Mouse (Mus musculus) midbrain, postnatal 0 days (tissue): ENCODE data around the gene D11Wsu47e. TPM values are rescaled to one million over a fixed set of nuclear protein-coding genes. Genes with fewer than 3 reads are reported as not detected.

ENCODE experiments used
- ATAC-seq: fragments of 200-750 bp; cut with Nextera tagmentation; 2 replicates; pipeline ENCODE4 v1.8.0; 2017; ENCODE audit warnings: moderate number of reproducible peaks, mild to moderate bottlenecking, moderate TSS enrichment, moderate library complexity; ENCODE audit not compliant: low FRiP score
- DNase-seq: peaks from one replicate; pipeline ENCODE4 v3.0.0-alpha.2; 2015; ENCODE audit warnings: low spot score
- H3K27ac ChIP-seq: fragments of 300-500 bp; sonication (generic); 2 replicates; pipeline ENCODE4 v1.5.1; 2014; ENCODE audit warnings: low read depth, mild to moderate bottlenecking, low read length, mixed read lengths
- H3K27me3 ChIP-seq: fragments of 300-500 bp; sonication (generic); 2 replicates; pipeline ENCODE4 v1.6.1; 2014; ENCODE audit warnings: low read length, control low read depth, mixed read lengths; ENCODE audit not compliant: insufficient read depth
- H3K36me3 ChIP-seq: fragments of 300-500 bp; sonication (generic); 2 replicates; pipeline ENCODE4 v1.6.1; 2014; ENCODE audit warnings: low read length, control low read depth, mixed read lengths; ENCODE audit not compliant: insufficient read depth
- H3K4me1 ChIP-seq: fragments of 300-500 bp; sonication (generic); 2 replicates; pipeline ENCODE4 v1.6.1; 2014; ENCODE audit warnings: mild to moderate bottlenecking, control low read depth, antibody characterized with exemption, low read length, mixed read lengths; ENCODE audit not compliant: insufficient read depth
- H3K4me2 ChIP-seq: fragments of 300-500 bp; sonication (generic); 2 replicates; pipeline ENCODE4 v1.6.1; 2014; ENCODE audit warnings: low read depth, mild to moderate bottlenecking, low read length, mixed read lengths; ENCODE audit not compliant: poor library complexity, severe bottlenecking
- H3K4me3 ChIP-seq: fragments of 300-500 bp; sonication (generic); 2 replicates; pipeline ENCODE4 v1.5.1; 2014; ENCODE audit warnings: low read depth, mild to moderate bottlenecking, low read length, moderate library complexity
- H3K9ac ChIP-seq: fragments of 300-500 bp; sonication (generic); replicated peaks from 2 replicates; pipeline ENCODE4 v1.6.1; 2014; ENCODE audit warnings: mild to moderate bottlenecking, low read length, moderate library complexity, mixed read lengths; ENCODE audit not compliant: poor library complexity, severe bottlenecking
- H3K9me3 ChIP-seq: fragments of 300-500 bp; sonication (generic); 2 replicates; pipeline ENCODE4 v1.6.1; 2016; ENCODE audit warnings: low read length, control low read depth
- CTCF ChIP-seq: IDR thresholded peaks from 2 replicates; pipeline ENCODE4 v1.5.1; 2016; ENCODE audit warnings: antibody characterized with exemption, mild to moderate bottlenecking
- WGBS: fragments of 180-500 bp; shearing (Covaris S2); extraction: QIAGEN DNeasy Blood & Tissue Kit; methylation state at CpG from one replicate; pipeline ENCODE4 v1.1.7; 2014; 5-methylcytosine and 5-hydroxymethylcytosine counted together
- polyA plus RNA-seq: library from polyadenylated mRNA; unstranded; fragments of >200 nt; fragmentation: Nextera tagmentation; extraction: Ambion mirVana; gene quantifications from 2 replicates; pipeline ENCODE4 v1.2.1, GENCODE M21; 2015
- total RNA-seq: library from RNA; depleted of rRNA; stranded (reverse); fragments of >200 nt; gene quantifications from 2 replicates; pipeline ENCODE4 v1.2.3, GENCODE M21; 2014

Gene D11Wsu47e
- total and polyA plus RNA-seq, 2 experiments from 2014 or later: 19.5 to 27.9 TPM

DNA sequence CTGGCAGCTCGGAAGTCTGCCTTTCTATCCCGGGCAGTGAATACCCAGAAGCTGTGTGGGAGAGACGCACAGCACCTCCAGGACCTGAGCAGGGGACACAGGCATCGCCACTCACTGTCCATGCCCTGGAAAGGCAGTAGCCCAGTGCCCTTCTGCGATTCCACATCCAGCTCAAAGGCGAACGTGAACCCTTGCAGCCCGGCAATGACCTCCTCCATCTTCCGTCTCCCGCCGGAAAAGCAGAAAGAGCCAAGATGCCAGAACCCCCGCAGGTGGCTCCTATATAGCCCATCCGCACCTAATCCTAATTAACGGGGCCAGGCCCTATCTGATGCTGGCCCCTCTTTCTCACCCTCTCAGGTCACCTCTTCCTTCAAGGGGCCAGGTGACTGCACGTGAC is 25.1 kb downstream of the D11Wsu47e start:
- Histone ChIP-seq H3K4me2 (no peak overlapping the region), H3K9ac (no peak overlapping the region)
- 34% methylated on average over 15 of the region's 15 CpGs for WGBS

DNA sequence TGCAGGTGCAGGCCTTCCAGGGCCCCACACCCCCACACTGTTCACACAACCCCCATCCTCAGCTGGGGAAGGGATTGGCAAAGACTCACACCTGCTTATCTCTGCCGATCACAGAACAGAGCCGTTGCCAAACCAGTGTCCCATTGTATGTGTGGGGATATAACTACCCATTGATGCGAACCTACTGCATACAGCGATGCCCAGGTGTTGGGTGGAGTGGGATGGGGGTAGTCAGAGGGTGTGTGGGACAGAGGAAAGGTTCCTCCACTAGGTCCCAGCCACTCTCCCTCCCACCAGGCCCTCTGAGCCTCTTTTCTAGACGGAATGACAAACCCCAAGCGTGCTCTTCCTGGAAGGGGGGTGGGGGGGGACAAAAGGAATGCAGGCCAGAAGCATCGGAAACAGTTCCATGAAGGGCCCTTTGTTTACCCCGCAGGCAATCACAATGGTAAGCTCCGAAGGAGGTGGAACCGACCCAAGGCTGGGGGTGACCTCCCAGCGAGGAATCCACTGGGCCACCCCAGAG is 25.6 kb downstream of the D11Wsu47e start, which contains the start of gene Cpsf4l:
Gene Cpsf4l, minus strand, starts transcription at position 287 of the 526 bp plus-strand sequence.
- Histone ChIP-seq H3K9me3 (no peaks in the 10 kb centered on the region), H3K27ac (peak within 1 kb of the TSS; percentile 47; the same call in 1 of the 2 replicates), H3K4me2 (no peak within 1 kb of the TSS), H3K36me3 (no peaks in the 10 kb centered on the region), H3K4me3 (no peak within 1 kb of the TSS), H3K4me1 (peaks cover 3% of the 10 kb centered on the region), H3K27me3 (no peaks in the 10 kb centered on the region), H3K9ac (no peak within 1 kb of the TSS; the same call in 1 of the 2 replicates)
- no peak for TF ChIP-seq CTCF
- DNase-seq: peak; percentile 21
- WGBS: 11% methylated on average over 11 of the region's 11 CpGs
- ATAC-seq: no peak

More for the DNA sequence above, 25.1 kb downstream of the D11Wsu47e start:
- no peak for DNase-seq
- no peak for ATAC-seq
- Histone ChIP-seq H3K4me1 (peaks cover 3% of the 10 kb centered on the region), H3K4me3 (no peak overlapping the region), H3K36me3 (no peaks in the 10 kb centered on the region), H3K9me3 (no peaks in the 10 kb centered on the region), H3K27me3 (no peaks in the 10 kb centered on the region), H3K27ac (no peak overlapping the region)
- no peak for TF ChIP-seq CTCF

DNA sequence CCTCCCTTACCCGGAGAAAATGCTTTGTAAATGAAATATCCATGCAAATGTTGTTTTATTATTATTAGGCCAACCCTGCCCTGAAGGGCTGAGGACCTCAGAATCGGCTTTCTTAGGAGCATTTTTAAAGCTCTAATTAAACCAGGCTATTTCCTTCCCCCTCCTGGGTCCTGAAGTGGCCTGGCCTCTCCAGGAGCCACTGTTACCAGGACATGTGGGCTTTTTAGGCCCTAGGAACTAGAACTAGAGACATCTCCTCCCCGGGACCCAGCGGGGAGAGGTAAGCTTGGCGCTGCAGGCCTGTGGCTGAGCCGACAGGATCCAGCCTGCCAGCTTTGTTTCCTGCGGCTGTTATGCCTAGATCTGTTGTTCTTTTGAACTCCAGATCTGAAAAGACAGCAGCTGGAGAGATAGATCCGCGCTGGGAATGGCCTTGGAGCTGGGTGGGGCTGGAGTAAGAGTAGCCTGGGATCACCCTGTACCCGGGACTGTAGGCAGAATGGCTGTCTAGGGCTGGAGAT is 26.1 kb downstream of the D11Wsu47e start:
- peak overlapping the region; percentile 47; the same call in 1 of the 2 replicates for H3K27ac ChIP-seq
- H3K27me3 ChIP-seq: no peaks in the 10 kb centered on the region
- no peak overlapping the region; the same call in 1 of the 2 replicates for H3K9ac ChIP-seq
- ATAC-seq: no peak
- no peak overlapping the region for H3K4me3 ChIP-seq
- 5% methylated on average over 10 of the region's 10 CpGs for WGBS
- no peak for TF ChIP-seq CTCF
- H3K36me3 ChIP-seq: no peaks in the 10 kb centered on the region
- H3K9me3 ChIP-seq: no peaks in the 10 kb centered on the region
- H3K4me2 ChIP-seq: no peak overlapping the region
- H3K4me1 ChIP-seq: peaks cover 3% of the 10 kb centered on the region
- peak; percentile 19 for DNase-seq

DNA sequence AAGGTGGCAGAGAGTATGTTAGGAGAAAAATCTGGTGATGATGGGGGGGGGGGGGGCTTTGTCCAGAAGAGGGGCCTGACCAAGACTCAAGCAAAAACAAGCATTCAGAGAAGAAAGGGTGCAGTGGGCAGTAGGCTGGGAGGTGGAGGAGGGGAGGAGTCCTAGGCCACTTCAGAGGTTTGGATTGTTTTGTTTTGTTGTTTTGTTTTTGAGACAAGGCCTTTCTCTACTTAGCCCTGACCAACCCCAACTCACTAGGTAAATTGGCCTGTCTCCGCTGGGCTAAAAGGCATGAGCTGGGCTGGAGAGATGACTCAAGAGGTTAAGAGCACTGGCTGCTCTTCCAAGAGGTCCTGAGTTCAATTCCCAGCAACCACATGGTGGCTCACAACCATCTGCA is 26.8 kb downstream of the D11Wsu47e start:
- 0 out of 2 replicates have a peak, but pooled peaks have one; percentile 13 for TF ChIP-seq CTCF

DNA sequence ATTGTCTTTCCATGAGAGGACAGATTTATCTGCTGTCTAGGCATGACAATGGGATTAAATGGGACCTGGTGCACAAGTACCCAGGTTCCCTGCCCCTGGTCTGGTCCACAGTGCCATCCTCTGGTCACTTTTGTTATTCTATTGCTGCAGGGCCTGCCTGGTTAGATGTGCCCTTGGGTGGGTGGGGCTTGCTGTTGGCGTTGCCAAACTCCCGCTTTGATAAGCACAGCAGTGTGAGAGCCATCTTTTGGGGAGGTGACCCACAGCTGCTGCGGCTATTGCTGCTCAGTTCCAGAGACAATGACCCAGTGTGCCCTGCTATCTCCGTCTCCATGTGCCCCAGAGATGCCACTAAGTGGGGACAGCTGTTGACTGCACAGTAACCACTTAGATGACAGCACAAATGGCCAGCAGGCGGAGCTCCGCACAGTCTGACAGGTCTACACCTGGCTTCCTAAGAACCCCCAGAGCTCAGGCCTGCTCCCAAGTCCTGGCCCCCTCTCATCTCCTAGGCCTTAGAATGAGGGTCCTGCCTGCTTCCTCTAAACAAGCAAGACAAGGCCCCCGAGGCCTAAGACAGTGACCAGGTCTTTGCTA is 31.0 kb downstream of the D11Wsu47e start:
- TF ChIP-seq CTCF: peak; percentile 12

More for the DNA sequence above, 26.8 kb downstream of the D11Wsu47e start:
- H3K9me3 ChIP-seq: no peaks in the 10 kb centered on the region
- DNase-seq (no peak), ATAC-seq (no peak)
- no peak overlapping the region for H3K4me3 ChIP-seq
- no peak overlapping the region for H3K27ac ChIP-seq
- H3K4me2 ChIP-seq: no peak overlapping the region
- 57% methylated on average over 1 of the region's 1 CpGs for WGBS
- no peaks in the 10 kb centered on the region for H3K27me3 ChIP-seq
- H3K9ac ChIP-seq: no peak overlapping the region
- no peaks in the 10 kb centered on the region for H3K36me3 ChIP-seq
- peaks cover 3% of the 10 kb centered on the region for H3K4me1 ChIP-seq

DNA sequence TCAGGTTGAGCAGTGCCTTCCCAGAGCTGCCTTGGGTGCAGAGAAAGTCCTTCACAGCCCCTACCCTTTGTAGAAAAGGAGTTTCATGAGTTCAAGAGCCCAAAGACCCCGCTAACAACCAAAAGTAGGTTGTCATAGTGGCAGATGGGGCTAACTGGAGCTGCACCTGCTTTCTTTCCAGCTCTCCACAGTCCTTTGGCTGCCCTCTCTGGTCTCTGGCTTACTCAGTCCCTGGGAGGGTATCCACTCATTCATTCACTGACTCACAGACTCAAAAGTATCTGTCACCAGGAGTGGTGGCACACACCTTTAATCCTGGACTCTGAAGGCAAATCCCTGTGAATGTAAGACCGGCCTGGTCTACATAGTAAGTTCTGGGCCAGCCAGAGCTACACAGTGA is 31.9 kb downstream of the D11Wsu47e start:
- WGBS: 96% methylated on average over 2 of the region's 2 CpGs
- Histone ChIP-seq H3K27me3 (no peaks in the 10 kb centered on the region), H3K27ac (no peak overlapping the region), H3K4me2 (no peak overlapping the region), H3K4me1 (no peaks in the 10 kb centered on the region), H3K4me3 (no peak overlapping the region), H3K9me3 (no peaks in the 10 kb centered on the region), H3K9ac (no peak overlapping the region), H3K36me3 (no peaks in the 10 kb centered on the region)
- no peak for DNase-seq
- no peak for ATAC-seq
- TF ChIP-seq CTCF: no peak

More for the DNA sequence above, 31.0 kb downstream of the D11Wsu47e start:
- ATAC-seq: no peak
- no peak overlapping the region for H3K4me2 ChIP-seq
- DNase-seq: no peak
- 76% methylated on average over 7 of the region's 7 CpGs for WGBS
- H3K4me3 ChIP-seq: no peak overlapping the region
- H3K36me3 ChIP-seq: no peaks in the 10 kb centered on the region
- H3K27me3 ChIP-seq: no peaks in the 10 kb centered on the region
- H3K27ac ChIP-seq: no peak overlapping the region
- H3K9me3 ChIP-seq: no peaks in the 10 kb centered on the region
- peaks cover 3% of the 10 kb centered on the region; the same call in 1 of the 2 replicates for H3K4me1 ChIP-seq
- no peak overlapping the region for H3K9ac ChIP-seq
